Mouse (Mus musculus): Measurements from ENCODE around the gene Fgfrl1.
A peak's percentile ranks its signal among the peaks of the same experiment; 100 is the strongest.

The Fgfrl1 gene

DNA sequence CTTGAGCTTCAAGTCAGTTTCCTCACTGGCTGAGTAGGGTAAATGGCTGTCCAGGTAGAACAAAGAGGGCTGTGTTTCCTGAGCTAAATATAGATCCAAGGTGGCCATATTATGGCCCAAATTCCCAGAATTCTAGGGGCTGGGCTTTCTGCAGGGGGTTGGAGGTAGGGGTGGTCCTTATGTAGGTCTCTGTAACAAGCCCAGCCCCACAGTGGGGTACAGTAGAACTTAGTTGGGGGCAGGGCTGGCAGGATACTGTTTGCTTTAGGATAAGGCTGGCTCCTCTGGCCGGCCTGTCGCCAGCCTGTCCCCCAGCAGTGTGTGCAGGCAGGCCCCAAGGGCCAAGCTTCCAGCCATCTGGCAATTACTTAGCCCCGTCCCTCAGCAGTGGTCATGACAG, 8.2 kb downstream of the Fgfrl1 start:
- DNase-seq (ENCODE audit: low read depth, low spot score): no peak

DNA sequence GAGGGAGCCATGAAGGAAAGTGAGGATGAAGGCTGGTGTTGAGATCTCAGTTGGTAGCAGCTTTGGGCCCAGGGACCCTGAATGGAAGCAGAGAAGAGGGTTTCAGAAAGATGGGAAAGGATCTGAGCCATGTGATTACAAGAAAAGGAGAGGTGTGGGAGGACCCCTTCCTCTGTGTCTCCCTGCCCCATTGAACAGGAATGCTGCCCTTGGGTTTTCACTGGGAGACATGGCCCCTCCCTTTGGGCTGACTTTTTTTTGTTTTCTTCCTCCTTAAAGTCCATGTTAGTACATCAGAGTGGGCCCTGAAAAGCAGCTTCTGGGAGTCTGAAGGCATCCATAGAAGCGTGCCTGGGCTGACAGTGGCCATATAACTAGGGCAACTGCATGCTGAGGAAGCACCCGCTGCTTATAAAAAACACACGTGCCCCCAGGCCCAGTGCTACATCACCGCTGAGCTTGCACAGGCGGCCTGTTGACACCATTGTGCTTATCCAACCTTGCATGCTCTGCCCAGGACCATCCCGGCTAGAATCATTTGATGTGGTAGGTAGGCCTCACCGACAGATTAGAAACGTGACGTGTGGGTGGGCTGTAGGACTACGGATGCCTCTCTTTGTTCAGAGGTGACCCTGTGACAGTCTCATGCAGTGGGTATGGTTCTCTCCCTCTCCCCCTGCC, 9.3 kb downstream of the Fgfrl1 start:
- DNase-seq (ENCODE audit: low read depth, low spot score): no peak

DNA sequence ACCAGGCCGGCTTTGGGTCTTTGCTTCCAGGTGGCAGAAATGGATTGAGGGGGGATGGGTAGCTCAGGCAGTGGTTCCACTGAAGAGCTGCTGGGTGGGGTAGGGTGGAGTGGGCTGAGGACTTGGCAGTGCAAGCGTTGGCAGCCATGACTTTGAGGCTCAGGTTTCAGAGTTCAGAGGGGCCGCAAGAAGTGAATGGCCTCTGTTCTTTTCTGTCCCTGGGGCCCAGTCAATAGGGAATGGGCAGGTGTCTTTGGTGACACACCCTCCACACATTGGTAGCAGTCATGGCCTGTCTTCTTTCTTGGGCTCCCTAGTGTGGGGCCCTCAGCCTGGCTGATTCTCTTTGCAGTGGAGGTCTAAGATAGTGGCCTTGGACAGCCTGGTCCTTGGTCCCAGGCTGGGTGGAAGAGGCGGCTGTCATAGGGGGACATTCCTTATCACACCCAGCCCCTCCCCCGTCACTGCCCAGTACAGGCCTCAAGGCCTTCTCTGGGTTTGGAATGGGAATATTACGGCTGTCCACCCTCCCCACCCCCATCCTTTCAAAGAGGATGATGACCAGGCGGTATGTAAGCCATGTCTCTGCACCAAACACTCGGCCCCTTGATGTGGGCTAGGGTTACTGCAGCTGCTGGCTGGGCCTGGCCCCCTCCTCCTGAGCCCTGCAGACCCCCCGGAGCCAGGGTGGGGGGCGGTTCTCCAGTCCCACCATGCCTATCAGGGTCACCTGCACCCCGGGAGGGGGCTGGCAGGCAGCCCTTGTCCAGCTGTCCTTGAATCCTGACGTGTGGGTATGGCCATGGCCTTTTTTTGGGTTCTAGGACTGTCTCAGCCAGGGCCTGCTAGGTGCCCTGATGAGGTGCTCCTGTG, 11.8 kb downstream of the Fgfrl1 start:
- no peak for DNase-seq (ENCODE audit: low read depth, low spot score)

- DNase-seq (ENCODE audit: low read depth, low spot score): no peak
These were observed 15.6 kb downstream of the Fgfrl1 start for GRCm38 (mm10) chr5:108707758-108708157.

DNA sequence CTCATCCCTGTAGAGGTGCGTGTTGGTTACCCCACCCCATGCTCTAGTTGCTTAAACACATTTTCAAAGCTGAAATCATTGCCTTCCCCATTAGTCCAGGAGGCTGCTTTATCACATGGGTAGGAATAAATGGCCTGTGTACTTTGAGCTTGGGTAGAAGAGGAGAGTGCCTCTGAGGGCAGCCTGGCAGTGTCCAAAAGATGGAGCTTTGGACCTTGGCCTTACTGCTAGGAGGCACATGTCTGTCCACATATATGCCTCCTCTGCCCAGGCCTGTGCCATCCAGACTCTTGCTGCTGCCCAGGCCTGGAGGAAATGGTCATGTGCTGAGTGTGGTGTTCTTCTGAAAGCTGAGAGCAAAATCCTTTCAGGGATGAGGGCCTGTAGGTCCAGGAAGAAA, 16.2 kb downstream of the Fgfrl1 start:
- no peak for DNase-seq (ENCODE audit: low read depth, low spot score)

DNA sequence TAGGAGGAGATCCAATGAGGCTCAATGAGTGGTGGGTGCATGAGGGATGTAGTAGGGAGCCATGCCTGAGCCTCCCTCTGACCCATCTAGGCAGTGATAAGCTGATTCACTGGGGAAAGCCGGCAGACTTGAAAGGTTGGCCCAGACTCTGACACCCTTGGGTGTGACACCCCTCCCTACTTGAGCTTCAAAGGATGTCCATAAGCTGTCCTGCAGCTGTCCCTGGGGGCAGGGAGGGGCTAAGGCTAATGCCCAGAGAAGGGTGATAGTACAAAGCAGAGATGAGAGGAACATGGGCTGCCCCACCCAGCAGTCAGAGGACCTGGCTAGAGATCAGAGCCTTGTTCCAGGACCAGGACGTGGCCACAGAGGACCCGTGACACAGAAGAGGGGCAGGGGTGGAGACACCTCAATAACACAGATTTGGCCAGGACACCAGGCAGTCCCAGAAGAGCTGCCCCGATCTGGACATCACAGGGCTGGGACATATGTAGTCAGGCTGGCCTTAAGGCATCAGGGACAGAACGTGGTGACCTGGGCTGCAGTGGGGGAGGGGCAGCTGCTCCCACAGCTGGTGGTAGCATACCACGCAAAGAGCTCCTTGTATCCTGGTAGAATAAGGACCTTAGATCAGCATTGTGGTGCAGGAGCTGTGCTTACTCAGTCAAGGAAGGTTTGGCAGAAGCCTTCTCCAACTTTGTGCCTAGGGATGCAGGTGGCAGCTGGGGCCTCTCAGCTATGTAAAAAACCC, 17.0 kb downstream of the Fgfrl1 start:
- no peak for DNase-seq (ENCODE audit: low read depth, low spot score)

DNA sequence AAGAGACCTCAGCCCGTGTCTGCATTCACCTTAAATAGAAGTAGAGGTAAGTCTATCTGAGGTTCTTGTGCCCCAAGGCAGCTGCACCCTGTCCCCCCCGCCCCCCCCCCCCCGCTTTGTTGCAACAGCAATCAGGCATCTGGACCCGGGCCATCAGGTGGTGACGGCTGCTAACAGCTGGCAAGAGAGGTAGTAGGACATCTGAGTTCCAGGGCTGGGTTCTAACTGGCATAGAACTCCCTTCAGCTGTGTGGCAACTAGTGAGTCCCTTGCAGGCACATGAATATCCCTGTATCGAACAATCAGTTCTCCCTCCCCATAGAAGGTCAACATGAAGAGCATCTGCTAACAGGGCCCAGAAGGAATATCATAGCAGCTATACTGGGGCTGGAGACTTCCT, 19.8 kb downstream of the Fgfrl1 start:
- no peak for DNase-seq (ENCODE audit: low read depth, low spot score)

DNA sequence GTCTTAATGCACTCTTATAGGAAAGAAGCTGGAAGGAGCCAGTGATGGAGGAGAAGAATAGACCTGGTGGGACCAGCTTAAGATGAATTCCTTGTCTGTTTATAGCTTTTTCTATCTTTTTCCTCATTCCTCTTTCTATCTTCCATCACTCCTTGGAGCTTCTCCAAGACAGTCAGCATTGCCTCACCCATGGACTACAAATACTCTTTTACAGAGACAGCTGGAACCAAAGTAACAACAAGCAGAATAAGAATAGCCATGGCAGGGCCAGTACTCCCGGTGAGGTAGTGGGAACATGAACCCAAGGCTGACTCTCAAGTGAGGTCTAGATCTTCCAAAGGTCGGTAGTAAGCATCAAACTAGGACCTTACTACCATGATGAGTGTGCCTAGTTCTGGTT, 20.9 kb downstream of the Fgfrl1 start:
- DNase-seq (ENCODE audit: low read depth, low spot score): no peak

- no peak for DNase-seq (ENCODE audit: low read depth, low spot score)
These were observed 21.5 kb downstream of the Fgfrl1 start for GRCm38 (mm10) chr5:108713691-108714090.

DNA sequence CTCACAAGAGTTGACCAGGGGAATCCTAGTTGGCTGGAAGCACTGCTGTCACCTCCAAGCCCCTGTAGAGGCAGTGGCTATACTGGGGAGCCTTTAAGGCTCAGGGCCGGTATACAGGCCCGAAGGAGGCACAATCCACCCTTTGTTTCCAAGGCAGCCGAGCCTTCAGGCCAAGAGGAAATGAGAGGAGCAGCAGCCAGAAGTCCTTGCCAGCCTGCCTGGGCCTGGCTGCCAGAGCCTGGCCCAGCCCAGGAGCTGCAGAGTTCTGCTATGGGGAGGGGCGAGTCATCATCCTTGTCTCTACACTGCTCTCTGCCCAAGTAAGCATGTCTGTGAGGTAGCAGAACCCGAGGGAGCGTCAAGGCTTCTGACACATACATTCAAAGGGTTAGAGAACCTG, 22.0 kb downstream of the Fgfrl1 start:
- no peak for DNase-seq (ENCODE audit: low read depth, low spot score)

GRCm38 (mm10) chr5:108715974-108716373, 23.8 kb downstream of the Fgfrl1 start:
- no peak for DNase-seq (ENCODE audit: low read depth, low spot score)

GRCm38 (mm10) chr5:108718051-108718450, 25.9 kb downstream of the Fgfrl1 start:
- DNase-seq (ENCODE audit: low read depth, low spot score): no peak

- no peak for DNase-seq (ENCODE audit: low read depth, low spot score)
These were observed 27.6 kb downstream of the Fgfrl1 start for GRCm38 (mm10) chr5:108719761-108720160.

DNA sequence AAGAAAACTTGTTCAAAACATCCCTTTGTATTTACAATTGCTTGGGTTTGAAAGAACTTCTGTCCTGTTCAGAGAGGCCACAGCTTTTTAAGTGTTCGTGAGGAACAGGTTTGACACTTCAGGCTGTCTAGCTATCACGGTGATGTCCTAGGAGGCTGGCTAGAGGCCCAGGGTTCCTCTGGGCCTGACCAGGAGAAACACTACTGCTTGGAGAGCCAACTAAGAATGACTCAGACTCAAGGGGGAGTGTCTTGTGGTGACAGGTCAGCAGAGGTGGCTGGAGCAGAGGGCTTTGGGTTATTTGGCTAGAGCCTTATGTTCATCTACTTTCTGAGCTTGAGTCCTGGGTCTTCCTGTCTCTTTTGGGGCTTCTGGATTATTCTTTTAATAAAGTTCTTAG, 31.8 kb downstream of the Fgfrl1 start:
- DNase-seq (ENCODE audit: low read depth, low spot score): no peak

- peak; percentile 27 for DNase-seq (ENCODE audit: low read depth, low spot score)
These were observed 34.5 kb downstream of the Fgfrl1 start for GRCm38 (mm10) chr5:108726557-108727248.

GRCm38 (mm10) chr5:108727425-108727824, 35.2 kb downstream of the Fgfrl1 start:
- DNase-seq (ENCODE audit: low read depth, low spot score): no peak

DNA sequence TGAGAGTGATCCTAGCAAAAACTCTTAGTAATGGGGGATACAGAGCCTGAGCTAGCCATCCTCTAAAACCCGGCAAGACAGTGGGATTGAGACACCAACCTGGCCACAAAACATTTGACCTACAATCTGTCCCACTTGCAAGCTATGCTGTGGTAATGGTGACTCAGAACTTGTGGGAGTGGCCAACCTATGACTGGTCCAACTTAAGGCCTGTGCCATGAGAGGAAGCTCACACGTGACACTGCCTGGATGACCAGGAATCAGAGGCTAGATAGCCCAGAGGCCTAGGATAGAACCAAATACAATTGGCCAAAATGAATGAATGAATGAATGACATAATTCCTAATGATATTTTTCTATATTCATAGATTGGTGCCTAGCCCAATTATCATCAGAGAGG, 49.7 kb downstream of the Fgfrl1 start:
- no peak for DNase-seq (ENCODE audit: low read depth, low spot score)

DNA sequence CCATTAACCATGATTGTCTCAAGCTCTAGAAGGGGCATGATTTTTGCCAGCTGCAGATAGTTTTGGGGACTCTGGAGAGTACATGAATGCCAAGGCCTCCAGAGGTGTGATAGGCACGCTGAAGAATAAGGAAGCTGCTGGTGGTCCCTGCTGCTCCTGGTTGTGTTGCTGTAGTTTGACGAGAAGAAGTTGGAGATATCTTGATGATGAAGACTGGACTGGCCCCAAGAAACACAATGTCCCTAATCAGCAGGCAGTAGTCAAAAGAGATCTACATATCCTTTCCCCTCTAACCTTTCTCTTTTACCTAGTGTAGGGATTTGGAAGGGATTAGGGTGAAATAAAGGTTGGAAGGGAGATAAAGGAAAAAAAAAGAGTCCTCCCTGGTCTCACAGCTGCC, 50.4 kb downstream of the Fgfrl1 start:
- DNase-seq (ENCODE audit: low read depth, low spot score): no peak

GRCm38 (mm10) chr5:108743856-108744255, 51.7 kb downstream of the Fgfrl1 start:
- no peak for DNase-seq (ENCODE audit: low read depth, low spot score)

DNA sequence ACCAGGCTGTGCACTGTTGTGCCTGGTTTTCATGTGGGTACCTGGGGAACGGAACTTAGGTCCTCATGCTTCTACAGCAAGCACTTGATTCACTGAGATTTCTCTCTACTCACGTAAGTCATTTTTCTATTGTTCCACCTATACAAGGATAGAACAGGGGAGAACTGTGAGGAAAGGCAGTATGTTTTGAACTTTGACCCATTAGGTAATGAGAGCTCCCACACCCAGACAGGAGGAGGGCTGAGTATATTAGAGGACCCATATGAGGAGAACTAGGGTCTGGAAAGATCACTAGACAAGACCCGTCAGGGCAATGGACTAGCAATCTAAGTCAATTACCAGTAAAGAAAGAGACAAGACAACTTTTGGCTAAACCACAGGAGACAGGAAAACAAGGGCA, 52.4 kb downstream of the Fgfrl1 start:
- no peak for DNase-seq (ENCODE audit: low read depth, low spot score)

DNA sequence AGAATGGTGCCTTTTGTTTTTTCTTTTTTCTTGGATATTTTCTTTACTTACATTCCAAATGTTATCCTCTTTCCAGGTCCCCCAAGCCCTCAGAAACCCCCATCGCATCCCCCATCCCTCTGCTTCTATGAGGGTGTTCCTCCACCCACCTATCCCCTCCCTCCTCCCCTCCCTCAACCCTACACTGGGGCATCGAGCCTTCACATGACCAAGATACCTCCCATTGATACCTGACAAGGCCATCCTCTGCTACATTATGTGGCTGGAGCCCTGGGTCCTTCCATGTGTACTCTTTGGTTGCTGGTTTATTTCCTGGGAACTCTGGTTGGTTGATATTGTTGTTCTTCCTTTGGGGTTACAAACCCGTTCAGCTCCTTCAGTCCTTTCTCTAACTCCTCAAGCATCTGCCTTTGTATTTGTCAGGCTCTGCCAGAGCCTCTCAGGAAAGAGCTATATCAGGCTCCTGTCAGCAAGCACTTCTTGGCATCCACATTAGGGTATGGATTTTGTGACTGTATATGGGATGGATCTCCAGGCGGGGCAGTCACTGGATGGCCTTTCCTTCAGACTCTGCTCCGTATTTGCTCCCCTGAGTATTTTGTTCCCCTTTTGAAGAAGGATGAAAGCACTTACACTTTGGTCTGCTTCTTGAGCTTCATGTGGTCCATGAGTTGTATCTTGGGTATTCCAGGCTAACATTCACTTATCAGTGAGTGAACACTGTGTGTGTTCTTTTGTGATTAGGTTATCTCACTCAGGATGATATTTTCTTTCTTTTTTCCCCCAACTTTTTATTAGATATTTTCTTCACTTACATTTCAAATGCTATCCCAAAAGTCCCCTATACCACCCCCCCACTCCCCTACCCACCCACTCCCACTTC, 58.4 kb downstream of the Fgfrl1 start:
- DNase-seq (ENCODE audit: low read depth, low spot score): no peak

All from CD4-positive helper T cell, adult 2 months (primary cell).